Mouse (Mus musculus) MEL (cell line): ENCODE results near the gene Prrt4.
"Not testable (repeated sequence)": the region's sequence is repeated elsewhere in the genome, so short reads cannot be mapped to it uniquely, and the experiment has no call there.

Experiments used
- CHD1 ChIP-seq: IDR thresholded peaks from 2 replicates; pipeline ENCODE4 v1.6.1; 2012; ENCODE audit warnings: low read depth, mild to moderate bottlenecking, inconsistent platforms, low read length, improper control_type of control experiment
- CHD2 ChIP-seq: IDR thresholded peaks from 2 replicates; pipeline ENCODE4 v1.6.1; 2011; ENCODE audit warnings: low read length, improper control_type of control experiment
- CTCF ChIP-seq, 3 experiments: IDR thresholded peaks in 2 of 3; conservative IDR thresholded peaks in 1 of 3; 2 replicates each; pipeline ENCODE4 v1.5.1; 2011 to 2012; ENCODE audit warnings: low read length in 3 of 3, low read depth in 2 of 3, mild to moderate bottlenecking in 2 of 3, improper control_type of control experiment in 1 of 3, inconsistent platforms in 1 of 3, mixed read lengths in 1 of 3, moderate library complexity in 1 of 3; ENCODE audit not compliant: control insufficient read depth in 1 of 3, insufficient read depth in 1 of 3, poor library complexity in 1 of 3, severe bottlenecking in 1 of 3
- MAFK ChIP-seq: IDR thresholded peaks from 2 replicates; pipeline ENCODE4 v1.6.1; 2011; ENCODE audit warnings: low read depth, mild to moderate bottlenecking, low read length, improper control_type of control experiment, borderline replicate concordance
- NRF1 ChIP-seq: IDR thresholded peaks from 2 replicates; pipeline ENCODE4 v1.6.1; 2014; ENCODE audit warnings: low read depth, mild to moderate bottlenecking, inconsistent platforms, low read length, improper control_type of control experiment, moderate library complexity; ENCODE audit not compliant: poor library complexity, insufficient read depth, severe bottlenecking
- TCF12 ChIP-seq: IDR thresholded peaks from 2 replicates; pipeline ENCODE4 v1.6.1; 2014; ENCODE audit warnings: low read depth, mild to moderate bottlenecking, inconsistent platforms, low read length, improper control_type of control experiment, moderate library complexity

DNA sequence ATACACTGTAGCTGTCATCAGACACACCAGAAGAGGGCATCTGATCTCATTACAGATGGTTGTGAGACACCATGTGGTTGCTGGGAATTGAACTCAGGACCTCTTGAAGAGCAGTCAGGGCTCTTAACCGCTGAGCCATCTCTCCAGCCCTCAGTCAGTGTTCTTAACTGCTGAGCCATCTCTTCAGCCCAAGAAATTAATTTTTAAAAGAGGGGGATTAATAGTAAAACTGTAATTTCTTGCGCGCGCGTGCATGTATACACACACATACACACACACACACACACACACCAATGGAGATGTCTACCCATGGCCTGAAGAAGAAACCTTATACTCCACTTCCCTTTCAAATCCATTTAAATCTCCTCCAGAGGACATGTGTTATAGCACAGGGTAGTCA, 18.1 kb downstream of the Prrt4 start:
- TF ChIP-seq NRF1; MAFK; CTCF (IDR thresholded peaks at IDR 0.05 in 2 of 3, conservative IDR thresholded peaks at IDR 0.05 in 1 of 3; ENCODE audit: control insufficient read depth in 1 of 3, insufficient read depth in 1 of 3, low read depth in 2 of 3, low read length in 3 of 3, poor library complexity in 1 of 3, severe bottlenecking in 1 of 3); TCF12; CHD2; CHD1: not testable (repeated sequence)
